Mouse (Mus musculus): ENCODE measurements at regions not wholly inside any gene's neighbourhood (a gene's known extent, or its start where the extent isn't known, plus 50 kb on each side); places are given as distances from the start of the nearest gene placed in this dataset.

DNA sequence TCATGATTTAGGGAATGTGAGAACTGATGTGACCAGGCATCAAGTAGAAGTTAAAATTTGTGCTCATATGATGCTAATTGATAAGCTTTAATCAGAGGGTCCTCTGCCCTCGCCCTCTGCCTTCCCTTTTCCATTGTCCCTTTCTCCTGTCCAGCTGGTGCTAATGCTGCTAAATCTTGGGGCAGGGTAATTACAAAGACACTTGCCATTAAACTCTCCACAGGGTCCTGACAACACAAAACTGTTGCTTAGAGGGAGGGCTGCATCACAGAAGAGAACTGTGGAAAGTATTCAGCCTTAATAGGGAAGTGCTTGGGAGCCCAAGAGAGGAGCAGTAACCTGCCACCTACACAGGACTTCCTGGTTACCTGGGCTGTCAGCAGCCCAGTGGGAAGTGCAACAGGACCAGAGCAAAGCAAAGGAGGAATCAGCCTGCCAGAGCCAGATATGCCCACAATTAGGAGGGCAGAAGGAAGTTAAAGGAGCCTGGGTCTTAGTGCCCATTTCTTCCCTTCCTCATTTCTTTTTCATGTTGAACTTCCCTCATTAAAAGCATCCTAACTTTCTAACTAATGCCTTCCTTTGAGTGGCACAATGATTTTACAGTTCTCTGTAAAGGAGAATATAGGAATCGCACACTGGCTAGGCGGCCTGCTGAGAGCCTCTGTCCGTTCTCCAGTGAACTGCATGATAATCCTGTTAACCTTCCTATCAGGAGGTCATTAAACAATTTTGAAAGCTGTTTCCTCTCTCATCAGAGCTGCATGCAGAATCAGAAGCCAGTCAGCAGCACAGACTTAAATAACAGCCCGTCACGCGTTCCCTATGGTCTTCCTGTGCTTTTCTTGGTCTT is 372.5 kb upstream of the Mef2c start:
- no peak for TF ChIP-seq POLR2A (IDR thresholded peaks at IDR 0.05; ENCODE audit: extremely low read depth, insufficient read depth, low read length)
- TF ChIP-seq CTCF (IDR thresholded peaks at IDR 0.05; ENCODE audit: extremely low read depth, insufficient read depth, low read length) = no peak

All from cortical plate, adult 2 months (tissue).